Mouse (Mus musculus): Measurements from ENCODE around the gene Clec2i. TPM values are rescaled to one million over a fixed set of nuclear protein-coding genes. Genes with fewer than 3 reads are reported as not detected.
A peak's percentile ranks its signal among the peaks of the same experiment; 100 is the strongest.
"Not testable (repeated sequence)": the region's sequence is repeated elsewhere in the genome, so short reads cannot be mapped to it uniquely, and the experiment has no call there.

Clec2i gene
- total RNA-seq (2021): not detected
- long read RNA-seq: 0 reads

- not testable (repeated sequence) for DNase-seq (ENCODE audit: low spot score in 2 of 2)
Measured at GRCm38 (mm10) chr6:128887091-128887790, at the start of gene Clec2i. Gene Clec2i, plus strand, starts transcription at chr6:128887588.

DNA sequence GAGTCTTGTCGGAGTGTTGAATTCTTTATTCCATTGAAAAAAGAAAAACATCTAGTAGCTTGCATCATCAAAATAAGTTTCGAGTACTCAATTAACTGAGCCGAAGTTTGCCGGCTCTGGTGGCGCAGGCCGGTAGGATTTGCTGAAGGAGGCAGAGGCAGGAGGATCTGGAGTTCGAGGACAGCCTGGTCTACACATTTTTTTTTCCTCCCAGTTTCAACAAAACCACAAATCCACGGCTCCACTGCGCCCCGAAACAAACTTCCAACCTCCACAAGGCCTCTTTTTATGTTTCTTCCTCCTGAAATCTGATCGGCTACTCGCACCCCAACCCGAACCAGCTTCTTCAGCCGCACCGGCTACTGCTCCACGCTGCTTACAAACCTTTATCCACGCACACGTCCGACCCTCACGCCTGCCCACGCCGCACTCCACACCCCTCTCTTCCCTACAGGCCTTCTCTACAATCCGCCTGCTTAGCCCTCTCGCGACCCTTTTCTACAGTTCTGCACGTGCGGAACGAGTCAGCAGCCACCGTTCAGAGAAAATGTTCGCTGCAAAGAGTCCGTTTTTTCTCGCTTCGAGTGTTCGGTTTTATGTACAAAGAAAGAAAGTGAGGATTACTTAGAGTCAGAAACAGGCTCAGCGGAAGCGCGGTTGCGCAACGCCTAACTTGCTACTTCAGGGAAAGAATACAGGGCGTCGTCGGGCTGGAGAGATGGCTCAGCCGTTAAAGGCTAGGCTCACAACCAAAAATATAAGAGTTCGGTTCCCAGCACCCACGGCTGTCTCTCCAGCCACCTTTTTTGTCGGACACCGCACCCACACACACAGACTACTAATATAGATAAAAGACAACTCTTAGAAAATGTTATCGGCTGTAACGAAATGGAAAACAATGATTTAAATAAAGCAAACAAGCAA is 48.8 kb upstream of the Clec2i start:
- DNase-seq (ENCODE audit: low spot score in 2 of 2): peak; percentile 92

DNA sequence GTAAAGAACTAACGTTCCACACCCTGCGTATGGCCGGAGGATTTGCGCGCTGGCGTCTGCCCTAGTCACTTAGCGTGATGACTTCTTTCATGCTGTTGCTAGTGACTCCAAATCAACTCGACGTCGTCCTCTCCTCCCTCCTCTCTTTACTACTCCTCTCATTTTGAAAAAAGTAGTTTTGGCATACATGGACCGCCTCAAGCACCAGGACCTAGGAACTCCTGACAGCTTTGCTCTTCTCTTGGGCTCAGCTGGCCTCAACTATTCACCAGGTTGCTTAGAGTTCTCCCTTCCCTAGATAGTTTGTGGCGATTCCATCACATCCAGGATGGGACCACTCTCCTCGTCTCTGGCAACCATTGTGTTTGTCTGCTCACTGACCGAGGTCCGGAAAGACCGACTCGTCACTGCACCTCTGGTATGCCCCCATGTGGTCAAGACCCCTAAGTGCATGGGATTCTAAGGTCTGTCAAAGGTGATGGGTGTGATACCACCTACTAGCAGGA is 48.1 kb upstream of the Clec2i start:
- peak; percentile 76 to 85 for DNase-seq (ENCODE audit: low spot score in 2 of 2)

DNA sequence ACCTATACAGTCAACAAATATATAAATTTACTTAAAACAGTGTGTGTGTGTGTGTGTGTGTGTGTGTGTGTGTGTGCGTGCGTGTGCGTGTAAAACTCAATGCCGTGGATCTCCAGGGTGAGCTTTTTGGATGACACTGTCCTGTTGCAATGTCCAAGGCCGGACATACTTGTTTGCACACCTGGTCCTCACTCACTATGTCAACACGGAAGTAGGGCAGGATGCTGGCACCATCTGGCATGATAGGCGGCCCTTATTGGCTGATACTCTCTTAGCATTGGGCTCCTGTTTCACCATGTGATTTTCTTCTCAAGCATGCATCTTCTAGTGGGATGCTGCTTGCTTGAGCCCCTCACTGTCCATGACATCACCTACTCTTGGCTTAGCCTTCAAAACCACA is 47.5 kb upstream of the Clec2i start:
- no peak for DNase-seq (ENCODE audit: low spot score in 2 of 2)

- not testable (repeated sequence) for DNase-seq (ENCODE audit: low spot score in 2 of 2)
Measured at GRCm38 (mm10) chr6:128840669-128841068, 46.7 kb upstream of the Clec2i start.

GRCm38 (mm10) chr6:128841327-128842089 is 45.9 kb upstream of the Clec2i start:
- DNase-seq (ENCODE audit: low spot score in 2 of 2): no peak

- no peak for DNase-seq (ENCODE audit: low spot score in 2 of 2)
Measured at GRCm38 (mm10) chr6:128842356-128842944, 44.9 kb upstream of the Clec2i start.

- peak; percentile 96 for DNase-seq (ENCODE audit: low spot score in 2 of 2)
Measured at GRCm38 (mm10) chr6:128842945-128843478, 44.4 kb upstream of the Clec2i start.

GRCm38 (mm10) chr6:128843479-128843992 is 43.9 kb upstream of the Clec2i start:
- DNase-seq (ENCODE audit: low spot score in 2 of 2): peak in 1 of 2 experiments; percentile 53

- peak in 1 of 2 experiments; percentile 39 for DNase-seq (ENCODE audit: low spot score in 2 of 2)
Measured at GRCm38 (mm10) chr6:128844131-128844530, 43.3 kb upstream of the Clec2i start.

DNA sequence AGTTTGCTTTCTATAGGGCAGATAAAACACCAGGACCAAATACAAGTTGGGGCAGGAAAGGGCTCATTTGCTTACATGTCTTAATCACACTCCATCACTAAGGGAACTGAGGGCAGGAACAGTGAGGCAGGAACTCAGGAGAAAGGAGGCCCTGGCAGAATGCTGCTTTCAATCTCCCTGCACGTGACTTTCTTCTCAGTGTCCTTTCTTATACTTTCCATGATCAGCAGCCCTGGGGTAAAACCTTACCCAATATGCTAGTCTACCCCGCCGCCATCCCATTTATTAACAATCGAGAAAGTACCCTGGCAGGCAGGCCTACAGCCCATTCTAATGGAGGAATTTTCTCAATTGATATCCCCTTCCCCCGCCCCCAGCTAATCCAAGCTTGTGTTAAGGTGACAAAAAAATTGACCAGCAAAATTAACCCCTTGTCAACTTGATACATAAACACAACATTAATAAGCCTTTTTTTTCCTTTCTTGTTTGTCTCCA is 42.8 kb upstream of the Clec2i start:
- DNase-seq (ENCODE audit: low spot score in 2 of 2): no peak

- DNase-seq (ENCODE audit: low spot score in 2 of 2): peak; percentile 92 to 95
Measured at GRCm38 (mm10) chr6:128845319-128845979, 41.9 kb upstream of the Clec2i start.

- no peak for DNase-seq (ENCODE audit: low spot score in 2 of 2)
Measured at GRCm38 (mm10) chr6:128845998-128846542, 41.3 kb upstream of the Clec2i start.

DNA sequence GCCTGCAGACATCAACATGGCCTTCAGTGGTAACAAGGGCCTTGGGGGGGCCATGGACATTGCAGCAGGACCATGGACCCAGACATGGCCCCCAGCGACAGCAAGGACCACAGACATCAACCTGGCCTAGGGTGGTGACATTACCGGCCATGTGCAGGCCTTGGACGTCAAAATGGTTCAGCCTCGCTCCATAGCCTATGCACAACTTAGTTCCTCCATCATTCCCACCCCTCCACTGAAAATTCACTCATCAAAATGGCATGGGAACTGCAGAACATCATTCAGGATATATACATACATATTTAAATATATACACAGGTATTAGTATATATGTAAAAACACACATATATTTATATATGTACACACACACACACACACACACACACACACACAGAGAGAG is 40.0 kb upstream of the Clec2i start:
- DNase-seq (ENCODE audit: low spot score in 2 of 2): no peak

- peak; percentile 48 to 61 for DNase-seq (ENCODE audit: low spot score in 2 of 2)
Measured at GRCm38 (mm10) chr6:128849902-128850301, 37.5 kb upstream of the Clec2i start.

DNA sequence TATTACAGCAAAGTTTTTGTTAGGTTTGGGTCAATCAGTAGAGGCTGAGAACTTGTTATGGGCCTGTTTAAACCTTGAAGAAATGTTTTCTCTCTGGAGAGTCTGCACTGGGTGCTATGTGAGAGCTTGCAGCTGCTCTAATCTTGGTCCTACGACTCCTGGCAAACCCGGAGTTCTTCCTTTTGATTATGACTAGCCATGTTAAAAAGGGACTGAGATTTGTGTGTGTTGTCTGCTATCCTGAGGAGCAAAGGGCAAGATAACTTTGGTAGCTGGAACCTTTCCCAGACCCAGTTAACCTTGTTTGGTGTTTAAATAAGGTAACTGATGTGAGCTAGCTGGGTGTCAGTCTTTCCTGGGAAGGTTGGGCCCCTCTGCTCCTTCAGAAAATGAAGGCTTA is 36.7 kb upstream of the Clec2i start:
- no peak for DNase-seq (ENCODE audit: low spot score in 2 of 2)

DNA sequence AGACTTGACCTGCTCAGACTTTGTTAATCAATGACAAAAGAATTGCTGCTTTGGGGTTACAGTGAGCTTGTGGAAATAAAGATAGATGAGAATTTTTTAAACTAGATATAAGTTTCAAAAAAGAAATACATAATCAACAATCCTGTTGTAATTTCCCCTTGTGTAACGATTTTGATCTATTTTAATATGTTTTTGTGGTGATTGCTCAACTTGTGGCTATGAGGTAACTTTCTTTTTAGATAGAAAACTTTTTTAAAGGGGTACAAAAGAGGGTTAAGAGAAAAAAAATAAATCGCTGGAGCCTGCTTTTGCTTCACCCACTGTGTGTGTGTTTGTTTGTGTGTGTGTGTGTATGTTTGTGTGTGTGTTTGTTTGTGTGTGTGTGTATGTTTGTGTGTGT is 36.2 kb upstream of the Clec2i start:
- DNase-seq (ENCODE audit: low spot score in 2 of 2): no peak

DNA sequence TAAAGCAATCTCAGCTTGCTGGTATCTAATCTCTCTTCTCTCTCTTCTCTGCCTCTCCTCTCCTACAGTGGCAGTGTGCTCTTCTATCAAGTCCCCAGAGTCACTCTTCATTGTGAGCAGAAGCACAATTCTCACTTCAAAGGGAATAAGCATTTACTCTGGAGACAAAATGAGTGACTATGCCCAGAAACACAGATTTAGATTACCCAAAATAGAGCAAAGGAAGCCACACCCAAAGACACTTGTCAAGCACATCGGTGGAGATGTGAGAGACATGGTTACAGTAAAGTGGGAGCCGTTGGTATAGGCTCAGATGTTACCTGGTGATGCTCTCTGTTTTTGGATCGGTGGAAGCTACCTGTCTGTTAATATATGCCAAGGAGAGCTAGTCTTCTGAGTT is 34.6 kb upstream of the Clec2i start:
- DNase-seq (ENCODE audit: low spot score in 2 of 2): no peak

All from layer of hippocampus, postnatal 10 days (tissue).